Mouse (Mus musculus) hindbrain, embryonic 14.5 days (tissue): ENCODE results near the gene Ntf3. TPM values are rescaled to one million over a fixed set of nuclear protein-coding genes. Genes with fewer than 3 reads are reported as not detected.

Experiments used
- ATAC-seq: fragments of 200-750 bp; cut with Nextera tagmentation; 2 replicates; pipeline ENCODE4 v1.8.0; 2017; ENCODE audit warnings: moderate number of reproducible peaks, mild to moderate bottlenecking, moderate TSS enrichment, moderate library complexity; ENCODE audit not compliant: low FRiP score
- DNase-seq: peaks from one replicate; pipeline ENCODE4 v3.0.0-alpha.2; 2015; ENCODE audit warnings: low spot score
- H3K27ac ChIP-seq: fragments of 300-500 bp; sonication (generic); 2 replicates; pipeline ENCODE4 v1.5.1; 2014; ENCODE audit warnings: mild to moderate bottlenecking, moderate library complexity
- H3K27me3 ChIP-seq: fragments of 300-500 bp; sonication (generic); 2 replicates; pipeline ENCODE4 v1.6.1; 2014; ENCODE audit warnings: mild to moderate bottlenecking, low read length, mixed read lengths; ENCODE audit not compliant: control insufficient read depth, insufficient read depth
- H3K36me3 ChIP-seq: fragments of 300-500 bp; sonication (generic); replicated peaks from 2 replicates; pipeline ENCODE4 v1.6.1; 2014; ENCODE audit not compliant: control insufficient read depth, insufficient read depth
- H3K4me1 ChIP-seq: fragments of 300-500 bp; sonication (generic); replicated peaks from 2 replicates; pipeline ENCODE4 v1.6.1; 2014; ENCODE audit warnings: antibody characterized with exemption, low read length, mixed read lengths; ENCODE audit not compliant: control insufficient read depth, insufficient read depth
- H3K4me2 ChIP-seq: fragments of 300-500 bp; sonication (generic); replicated peaks from 2 replicates; pipeline ENCODE4 v1.6.1; 2014; ENCODE audit warnings: mild to moderate bottlenecking, moderate library complexity
- H3K4me3 ChIP-seq: fragments of 300-500 bp; sonication (generic); replicated peaks from 2 replicates; pipeline ENCODE4 v1.5.1; 2014; ENCODE audit warnings: mild to moderate bottlenecking, low read length
- H3K9ac ChIP-seq: fragments of 300-500 bp; sonication (generic); 2 replicates; pipeline ENCODE4 v1.6.1; 2014
- H3K9me3 ChIP-seq: fragments of 300-500 bp; sonication (generic); 2 replicates; pipeline ENCODE4 v1.6.1; 2016; ENCODE audit warnings: low read length; ENCODE audit not compliant: control insufficient read depth
- WGBS: fragments of 180-500 bp; shearing (Covaris S2); extraction: QIAGEN DNeasy Blood & Tissue Kit; methylation state at CpG from one replicate; pipeline ENCODE4 v1.1.7; 2014; 5-methylcytosine and 5-hydroxymethylcytosine counted together
- polyA plus RNA-seq: library from polyadenylated mRNA; unstranded; fragments of >200 nt; fragmentation: Nextera tagmentation; extraction: Ambion mirVana; gene quantifications from 2 replicates; pipeline ENCODE4 v1.2.1, GENCODE M21; 2014

The Ntf3 gene
- 3.0 and 3.4 TPM in 2 replicates for polyA plus RNA-seq

- no peak for ATAC-seq
- DNase-seq, result no peak
Observed at GRCm38 (mm10) chr6:126166548-126167207, at the start of gene Ntf3. Gene Ntf3 (minus strand): TSS chr6:126166910.

GRCm38 (mm10) chr6:126213330-126213729 lies 46.6 kb upstream of the Ntf3 start:
- H3K4me2 ChIP-seq, result no peak overlapping the region
- no peaks in the 10 kb centered on the region for H3K27me3 ChIP-seq
- no peak overlapping the region for H3K9ac ChIP-seq
- no peaks in the 10 kb centered on the region for H3K9me3 ChIP-seq
- no peaks in the 10 kb centered on the region for H3K4me1 ChIP-seq
- no peaks in the 10 kb centered on the region for H3K36me3 ChIP-seq
- no peak overlapping the region for H3K4me3 ChIP-seq
- DNase-seq, result no peak
- ATAC-seq, result no peak
- no peak overlapping the region for H3K27ac ChIP-seq
- 78% methylated on average over 5 of the region's 5 CpGs for WGBS

More at GRCm38 (mm10) chr6:126166548-126167207, at the start of gene Ntf3:
- Histone ChIP-seq H3K4me2 (peak within 1 kb of the TSS; percentile 50), H3K9me3 (no peaks in the 10 kb centered on the region), H3K27me3 (peaks cover 67% of the 10 kb centered on the region), H3K27ac (no peak within 1 kb of the TSS), H3K9ac (0 out of 2 replicates have a peak within 1 kb of the TSS, but pooled peaks have one; percentile 20), H3K36me3 (no peaks in the 10 kb centered on the region), H3K4me3 (peak within 1 kb of the TSS; percentile 28), H3K4me1 (peaks cover 43% of the 10 kb centered on the region)
- WGBS, result 2% methylated on average over 27 of the region's 27 CpGs

- ATAC-seq, result no peak
- WGBS, result 82% methylated on average over 4 of the region's 4 CpGs
- Histone ChIP-seq H3K27me3 (no peaks in the 10 kb centered on the region), H3K27ac (no peak overlapping the region), H3K36me3 (no peaks in the 10 kb centered on the region), H3K9me3 (no peaks in the 10 kb centered on the region), H3K4me2 (no peak overlapping the region), H3K9ac (no peak overlapping the region), H3K4me1 (no peaks in the 10 kb centered on the region), H3K4me3 (no peak overlapping the region)
- DNase-seq, result no peak
Observed at GRCm38 (mm10) chr6:126203366-126203765, 36.7 kb upstream of the Ntf3 start.

- Histone ChIP-seq H3K27ac (no peak overlapping the region), H3K4me3 (no peak overlapping the region), H3K4me1 (no peaks in the 10 kb centered on the region), H3K9ac (no peak overlapping the region), H3K4me2 (no peak overlapping the region), H3K9me3 (no peaks in the 10 kb centered on the region), H3K36me3 (no peaks in the 10 kb centered on the region), H3K27me3 (no peaks in the 10 kb centered on the region)
- ATAC-seq (peak; percentile 43; the same call in 1 of the 2 replicates), DNase-seq (no peak)
- WGBS, result 72% methylated on average over 7 of the region's 7 CpGs
Observed at GRCm38 (mm10) chr6:126202959-126203358, 36.2 kb upstream of the Ntf3 start.

- WGBS, result 73% methylated on average over 2 of the region's 2 CpGs
- no peaks in the 10 kb centered on the region for H3K27me3 ChIP-seq
Observed at GRCm38 (mm10) chr6:126201721-126202120, 35.0 kb upstream of the Ntf3 start.

GRCm38 (mm10) chr6:126199916-126200315 lies 33.2 kb upstream of the Ntf3 start:
- H3K9ac ChIP-seq, result no peak overlapping the region
- no peaks in the 10 kb centered on the region for H3K4me1 ChIP-seq
- DNase-seq, result no peak
- no peaks in the 10 kb centered on the region for H3K36me3 ChIP-seq
- H3K4me2 ChIP-seq, result no peak overlapping the region
- no peaks in the 10 kb centered on the region for H3K27me3 ChIP-seq
- H3K9me3 ChIP-seq, result no peaks in the 10 kb centered on the region
- H3K4me3 ChIP-seq, result no peak overlapping the region
- ATAC-seq, result no peak
- no peak overlapping the region for H3K27ac ChIP-seq
- 66% methylated on average over 2 of the region's 2 CpGs for WGBS

More at GRCm38 (mm10) chr6:126201721-126202120, 35.0 kb upstream of the Ntf3 start:
- Histone ChIP-seq H3K36me3 (no peaks in the 10 kb centered on the region), H3K4me2 (no peak overlapping the region), H3K4me1 (no peaks in the 10 kb centered on the region), H3K9me3 (no peaks in the 10 kb centered on the region), H3K9ac (no peak overlapping the region), H3K27ac (no peak overlapping the region), H3K4me3 (no peak overlapping the region)
- DNase-seq, result no peak
- no peak for ATAC-seq

- no peak overlapping the region for H3K9ac ChIP-seq
- no peaks in the 10 kb centered on the region for H3K4me1 ChIP-seq
- H3K36me3 ChIP-seq, result no peaks in the 10 kb centered on the region
- H3K27ac ChIP-seq, result no peak overlapping the region
- DNase-seq (no peak), ATAC-seq (no peak)
- no peaks in the 10 kb centered on the region for H3K27me3 ChIP-seq
- WGBS, result 81% methylated on average over 4 of the region's 4 CpGs
- H3K9me3 ChIP-seq, result no peaks in the 10 kb centered on the region
- no peak overlapping the region for H3K4me3 ChIP-seq
- no peak overlapping the region for H3K4me2 ChIP-seq
Observed at GRCm38 (mm10) chr6:126194760-126195159, 28.1 kb upstream of the Ntf3 start.

- H3K36me3 ChIP-seq, result no peaks in the 10 kb centered on the region
- no peak overlapping the region for H3K4me2 ChIP-seq
- no peak overlapping the region for H3K9ac ChIP-seq
- H3K9me3 ChIP-seq, result 0 out of 2 replicates have a peak, but pooled peaks cover 3% of the 10 kb centered on the region
- H3K4me1 ChIP-seq, result no peaks in the 10 kb centered on the region
- DNase-seq, result no peak
- no peak overlapping the region for H3K4me3 ChIP-seq
- H3K27me3 ChIP-seq, result no peaks in the 10 kb centered on the region
- no peak overlapping the region for H3K27ac ChIP-seq
- ATAC-seq, result no peak
- WGBS, result 91% methylated on average over 10 of the region's 10 CpGs
Observed at GRCm38 (mm10) chr6:126190218-126190871, 23.6 kb upstream of the Ntf3 start.

- no peaks in the 10 kb centered on the region for H3K36me3 ChIP-seq
- H3K27me3 ChIP-seq, result no peaks in the 10 kb centered on the region
- DNase-seq (no peak), ATAC-seq (no peak)
- 41% methylated on average over 8 of the region's 8 CpGs for WGBS
- H3K27ac ChIP-seq, result no peak overlapping the region
- no peaks in the 10 kb centered on the region for H3K4me1 ChIP-seq
- no peak overlapping the region for H3K9ac ChIP-seq
- H3K4me3 ChIP-seq, result no peak overlapping the region
- no peak overlapping the region for H3K4me2 ChIP-seq
- H3K9me3 ChIP-seq, result 0 out of 2 replicates have a peak, but pooled peaks cover 3% of the 10 kb centered on the region
Observed at GRCm38 (mm10) chr6:126187400-126187799, 20.7 kb upstream of the Ntf3 start.
